Mouse (Mus musculus): ENCODE results near the gene Olfr223. TPM values are rescaled to one million over a fixed set of nuclear protein-coding genes. Genes with fewer than 3 reads are reported as not detected.
A peak's percentile ranks its signal among the peaks of the same experiment; 100 is the strongest.

The Olfr223 gene
- polyA plus RNA-seq (2016; fragmentation: Nextera tagmentation; extraction: Ambion mirVana), result not detected in 2 replicates

DNA sequence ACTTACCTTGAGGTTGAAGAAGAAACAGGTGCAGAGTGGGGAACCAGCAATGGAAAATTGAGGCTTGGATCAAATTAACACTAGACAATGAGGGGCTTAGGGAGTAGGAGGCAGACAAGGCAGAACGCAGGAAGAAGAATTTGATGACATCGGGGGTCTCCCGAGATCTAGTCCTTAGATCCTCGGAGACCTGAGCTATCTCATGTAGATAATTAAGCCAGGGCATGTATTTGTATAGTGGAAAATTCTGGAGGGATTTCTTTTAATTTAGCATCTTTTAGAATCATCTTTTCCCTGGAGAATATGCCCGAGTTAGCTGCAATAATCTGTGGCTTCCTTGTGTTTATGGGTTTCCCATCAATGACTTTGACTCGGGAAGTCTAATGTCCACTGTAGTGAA is at the start of gene Olfr223:
Gene Olfr223, minus strand, starts transcription at position 101 of the 400 bp plus-strand sequence.
- Histone ChIP-seq H3K9me3 (replicated peaks) (no peaks in the 10 kb centered on the region), H3K4me1 (no peaks in the 10 kb centered on the region; the same call in 1 of the 2 replicates), H3K4me3 (no peak within 1 kb of the TSS), H3K27ac (no peak within 1 kb of the TSS), H3K27me3 (ENCODE audit: low read depth, poor library complexity, severe bottlenecking) (no peaks in the 10 kb centered on the region), H3K36me3 (no peaks in the 10 kb centered on the region)
- 90% methylated on average over 6 of the region's 6 CpGs for WGBS
- no peak for DNase-seq (ENCODE audit: low spot score)

DNA sequence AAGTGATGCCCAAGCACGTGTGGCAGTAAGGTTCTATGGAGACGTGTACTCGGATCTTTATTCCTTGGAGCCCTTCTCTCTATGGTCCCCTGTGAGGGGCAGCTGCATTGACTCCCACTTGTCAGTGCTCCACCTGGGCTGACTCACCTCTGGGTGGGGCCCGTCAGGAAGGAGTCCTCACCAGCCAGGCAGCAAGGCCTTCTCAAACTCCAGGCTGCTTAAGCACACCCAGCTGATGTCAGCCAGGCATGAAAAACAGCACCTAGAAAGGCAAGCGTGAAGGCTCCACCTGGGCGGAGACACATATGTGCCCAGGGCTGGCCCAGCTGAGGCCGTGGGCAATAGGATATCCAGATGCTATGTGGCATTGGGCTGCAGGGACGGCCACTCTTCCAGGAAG is 49.3 kb upstream of the Olfr223 start:
- no peak for DNase-seq (ENCODE audit: low spot score)
- WGBS, result 87% methylated on average over 8 of the region's 8 CpGs
- Histone ChIP-seq H3K36me3 (no peaks in the 10 kb centered on the region), H3K27ac (no peak overlapping the region), H3K4me3 (no peak overlapping the region), H3K27me3 (ENCODE audit: low read depth, poor library complexity, severe bottlenecking) (no peaks in the 10 kb centered on the region), H3K9me3 (replicated peaks) (no peaks in the 10 kb centered on the region), H3K4me1 (no peaks in the 10 kb centered on the region)

DNA sequence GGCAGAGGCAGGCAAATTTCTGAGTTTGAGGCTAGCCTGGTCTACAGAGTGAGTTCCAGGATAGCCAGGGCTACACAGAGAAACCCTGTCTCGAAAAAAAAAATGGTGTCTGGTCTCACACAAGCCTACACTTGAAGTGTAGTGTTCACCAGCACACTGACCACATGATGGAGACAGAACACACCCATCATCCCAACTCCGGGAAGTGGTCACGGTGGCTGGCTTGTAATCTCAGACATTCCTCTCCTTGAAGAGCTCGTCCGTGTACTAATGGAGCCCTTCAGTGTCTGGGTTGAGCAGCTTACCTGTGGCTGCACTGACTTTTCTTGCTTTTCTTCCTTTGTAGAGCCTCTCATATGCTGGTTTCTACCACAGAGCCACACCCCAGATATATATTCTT is 48.1 kb upstream of the Olfr223 start:
- Histone ChIP-seq H3K27me3 (ENCODE audit: low read depth, poor library complexity, severe bottlenecking) (no peaks in the 10 kb centered on the region), H3K4me1 (no peaks in the 10 kb centered on the region; the same call in 1 of the 2 replicates), H3K4me3 (no peak overlapping the region), H3K27ac (no peak overlapping the region), H3K36me3 (no peaks in the 10 kb centered on the region), H3K9me3 (replicated peaks) (no peaks in the 10 kb centered on the region)
- DNase-seq (ENCODE audit: low spot score), result no peak
- WGBS, result 80% methylated on average over 5 of the region's 5 CpGs

DNA sequence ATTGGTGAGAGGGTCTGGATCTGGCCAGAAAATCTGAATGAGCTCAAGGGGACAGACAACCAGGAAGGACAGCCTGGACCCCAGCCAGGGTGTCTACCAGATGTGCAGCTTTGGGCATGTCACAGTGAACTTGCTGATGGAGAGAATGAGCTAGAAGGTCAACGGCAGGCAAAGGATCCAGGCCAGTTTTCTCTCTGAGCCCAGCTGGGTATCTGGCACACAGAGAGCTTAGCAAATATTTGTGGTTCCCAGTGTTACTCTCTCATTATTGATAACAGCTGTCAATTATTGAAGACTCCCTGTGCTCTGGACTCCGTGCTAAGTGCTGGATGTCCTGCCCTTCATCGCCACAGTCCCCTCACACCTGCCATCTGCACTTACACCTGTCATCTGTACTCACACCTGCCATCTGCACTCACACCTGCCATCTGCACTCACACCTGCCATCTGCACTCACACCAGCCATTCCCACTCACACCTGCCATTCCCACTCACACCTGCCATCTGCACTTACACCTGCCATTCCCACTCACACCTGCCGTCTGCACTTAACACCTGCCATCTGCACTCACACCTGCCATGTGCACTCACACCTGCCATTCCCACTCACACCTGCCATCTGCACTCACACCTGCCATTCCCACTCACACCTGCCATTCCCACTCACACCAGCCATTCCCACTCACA is 47.0 kb upstream of the Olfr223 start:
- WGBS, result 87% methylated on average over 4 of the region's 4 CpGs
- Histone ChIP-seq H3K9me3 (replicated peaks) (no peaks in the 10 kb centered on the region), H3K36me3 (no peaks in the 10 kb centered on the region), H3K4me1 (peaks cover 3% of the 10 kb centered on the region; the same call in 1 of the 2 replicates), H3K4me3 (no peak overlapping the region), H3K27ac (no peak overlapping the region), H3K27me3 (ENCODE audit: low read depth, poor library complexity, severe bottlenecking) (no peaks in the 10 kb centered on the region)
- no peak for DNase-seq (ENCODE audit: low spot score)

DNA sequence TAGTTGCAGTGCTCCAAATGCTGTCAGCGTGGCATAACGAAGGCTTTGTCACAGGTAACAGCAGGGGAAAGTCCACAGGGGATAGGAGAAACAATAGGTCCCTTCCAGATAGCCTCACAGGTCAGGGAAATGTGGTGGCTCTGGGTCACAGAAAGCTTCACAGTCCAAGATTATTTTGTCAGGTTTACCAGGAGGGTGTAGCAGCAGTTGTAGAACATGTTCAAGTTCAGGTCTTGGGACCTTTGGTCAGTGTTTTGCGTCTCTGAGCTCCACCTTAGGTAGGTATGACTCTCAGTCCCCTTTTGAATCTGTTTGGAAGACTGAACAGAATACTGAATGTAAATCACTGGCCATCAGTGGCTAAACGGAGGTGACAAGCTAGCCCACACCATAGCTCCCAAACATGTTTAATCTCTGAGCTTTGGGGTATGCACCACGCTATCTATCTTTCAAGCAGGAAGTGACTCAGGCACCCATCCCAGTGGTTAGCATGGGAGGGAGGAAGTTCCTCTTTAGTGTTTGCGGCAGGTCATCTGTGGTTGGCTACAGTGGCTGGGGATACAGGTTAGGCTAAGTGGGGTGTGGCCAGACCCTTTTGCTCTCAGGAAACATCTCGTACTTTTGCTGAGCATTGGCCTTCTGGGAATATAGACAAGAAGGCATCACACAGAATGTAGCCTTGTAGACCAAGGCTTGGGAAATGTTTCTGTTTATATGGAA is 43.8 kb upstream of the Olfr223 start:
- Histone ChIP-seq H3K9me3 (replicated peaks) (no peaks in the 10 kb centered on the region), H3K36me3 (no peaks in the 10 kb centered on the region), H3K4me1 (peaks cover 4% of the 10 kb centered on the region; the same call in 1 of the 2 replicates), H3K27me3 (ENCODE audit: low read depth, poor library complexity, severe bottlenecking) (no peaks in the 10 kb centered on the region), H3K27ac (no peak overlapping the region), H3K4me3 (no peak overlapping the region)
- 81% methylated on average over 7 of the region's 7 CpGs for WGBS
- DNase-seq (ENCODE audit: low spot score), result no peak

DNA sequence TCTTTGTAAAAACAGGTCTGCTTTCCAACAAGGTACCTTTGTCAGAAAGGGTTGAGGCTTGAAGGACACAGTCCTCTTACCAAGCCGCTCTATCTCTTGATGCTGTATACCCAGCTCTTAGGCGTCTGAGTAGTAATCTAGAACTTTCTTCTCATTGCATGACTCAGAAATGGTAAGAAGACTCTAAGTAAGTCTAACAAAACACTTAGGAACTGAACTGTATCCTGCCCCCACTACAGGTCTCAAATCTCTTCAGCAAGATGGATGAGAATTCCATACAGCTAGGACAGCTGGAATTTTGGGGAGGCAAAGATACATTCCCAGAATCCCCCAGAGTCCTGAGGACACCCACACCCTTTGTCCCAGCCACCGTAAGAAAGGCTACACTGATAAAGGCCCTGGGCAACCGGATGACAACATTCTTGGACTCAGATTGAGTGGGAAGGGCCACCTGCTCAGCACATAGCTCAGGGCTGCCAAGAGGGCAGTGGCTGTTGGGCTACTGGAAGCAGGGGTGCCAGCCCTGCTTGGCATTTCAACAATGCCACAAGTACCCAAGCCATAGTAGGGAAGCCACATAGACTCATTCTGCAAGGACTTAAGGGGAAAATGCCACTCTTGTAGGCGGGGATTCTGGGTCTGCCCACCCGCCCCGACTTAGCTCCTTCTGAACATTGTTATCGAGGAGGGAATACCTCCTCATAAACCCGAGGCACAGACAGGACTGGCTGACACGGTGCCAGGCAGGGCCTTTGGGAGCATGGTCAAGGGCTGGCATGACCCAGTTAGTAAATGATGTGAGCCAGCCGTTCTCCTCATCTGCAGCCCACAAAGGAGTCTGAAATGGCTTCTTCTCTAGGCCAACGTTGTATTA is 43.0 kb upstream of the Olfr223 start:
- H3K4me1 ChIP-seq, result peaks cover 4% of the 10 kb centered on the region; the same call in 1 of the 2 replicates
- WGBS, result 84% methylated on average over 12 of the region's 12 CpGs
- H3K9me3 ChIP-seq (replicated peaks), result no peaks in the 10 kb centered on the region
- DNase-seq (ENCODE audit: low spot score), result no peak
- H3K4me3 ChIP-seq, result no peak overlapping the region
- no peaks in the 10 kb centered on the region for H3K27me3 ChIP-seq (ENCODE audit: low read depth, poor library complexity, severe bottlenecking)
- H3K36me3 ChIP-seq, result no peaks in the 10 kb centered on the region
- no peak overlapping the region for H3K27ac ChIP-seq

DNA sequence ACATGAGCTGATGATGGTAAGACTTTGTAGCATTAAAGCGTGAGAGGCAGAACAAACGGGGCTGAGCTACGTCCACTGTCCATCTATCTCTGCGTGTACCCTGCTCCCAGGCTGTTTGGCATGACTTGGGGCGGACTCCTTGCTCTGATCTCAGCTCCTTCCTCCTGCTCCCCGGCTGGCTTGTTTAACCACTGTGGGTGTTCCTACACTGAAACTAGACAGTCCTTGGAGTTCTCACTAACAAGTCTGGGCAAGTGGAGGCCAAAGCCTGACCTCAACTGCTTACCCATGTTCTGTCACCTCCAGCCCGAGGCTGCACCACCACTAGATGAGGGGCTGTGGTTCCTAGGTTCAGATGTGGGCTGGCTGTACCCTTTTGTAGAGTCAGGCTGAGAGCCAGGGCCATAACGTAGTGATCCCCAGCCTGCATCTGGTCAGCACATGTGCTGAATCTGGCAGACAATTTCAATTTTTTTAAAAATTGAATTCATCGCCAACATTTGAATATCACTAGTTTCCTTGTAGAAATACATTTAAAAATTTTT is 42.2 kb upstream of the Olfr223 start:
- Histone ChIP-seq H3K27ac (no peak overlapping the region), H3K4me1 (peaks cover 4% of the 10 kb centered on the region; the same call in 1 of the 2 replicates), H3K4me3 (no peak overlapping the region), H3K27me3 (ENCODE audit: low read depth, poor library complexity, severe bottlenecking) (no peaks in the 10 kb centered on the region), H3K9me3 (replicated peaks) (no peaks in the 10 kb centered on the region), H3K36me3 (no peaks in the 10 kb centered on the region)
- no peak for DNase-seq (ENCODE audit: low spot score)
- 74% methylated on average over 9 of the region's 9 CpGs for WGBS

DNA sequence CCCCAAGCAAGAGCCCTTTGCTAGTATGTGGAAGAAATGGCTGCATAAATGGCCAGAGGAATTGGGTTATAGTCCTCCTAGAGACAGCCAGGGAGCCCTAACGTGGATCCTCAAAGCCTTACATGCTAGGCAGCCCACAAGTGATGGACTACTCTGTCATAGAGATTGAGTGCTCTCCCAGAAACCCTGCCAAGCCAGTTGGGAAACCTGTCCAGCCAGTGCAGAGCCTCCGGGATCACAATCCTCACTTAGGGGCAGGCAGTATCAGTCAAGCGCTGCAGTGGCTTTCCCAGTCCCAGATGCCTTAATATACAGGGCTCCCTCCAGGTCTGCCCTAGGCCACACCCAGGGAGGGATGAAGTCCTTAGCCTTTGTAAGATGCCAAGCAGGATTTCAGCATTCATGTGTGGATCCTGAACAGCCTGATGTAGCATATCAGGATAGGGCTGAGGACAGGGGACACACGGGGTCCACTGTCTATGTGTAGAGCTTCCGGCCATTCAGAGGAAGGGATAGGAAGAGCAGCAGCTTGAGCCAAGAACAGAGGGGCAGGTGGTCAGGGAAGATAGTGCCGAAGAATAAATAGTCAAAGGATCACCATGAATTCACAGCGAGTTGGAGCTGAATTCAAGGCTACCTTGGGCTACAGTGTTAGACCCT is 41.0 kb upstream of the Olfr223 start:
- Histone ChIP-seq H3K9me3 (replicated peaks) (no peaks in the 10 kb centered on the region), H3K36me3 (no peaks in the 10 kb centered on the region), H3K27ac (no peak overlapping the region), H3K4me3 (no peak overlapping the region), H3K27me3 (ENCODE audit: low read depth, poor library complexity, severe bottlenecking) (no peaks in the 10 kb centered on the region), H3K4me1 (peaks cover 4% of the 10 kb centered on the region; the same call in 1 of the 2 replicates)
- WGBS, result 85% methylated on average over 7 of the region's 7 CpGs
- peak; percentile 44 for DNase-seq (ENCODE audit: low spot score)

DNA sequence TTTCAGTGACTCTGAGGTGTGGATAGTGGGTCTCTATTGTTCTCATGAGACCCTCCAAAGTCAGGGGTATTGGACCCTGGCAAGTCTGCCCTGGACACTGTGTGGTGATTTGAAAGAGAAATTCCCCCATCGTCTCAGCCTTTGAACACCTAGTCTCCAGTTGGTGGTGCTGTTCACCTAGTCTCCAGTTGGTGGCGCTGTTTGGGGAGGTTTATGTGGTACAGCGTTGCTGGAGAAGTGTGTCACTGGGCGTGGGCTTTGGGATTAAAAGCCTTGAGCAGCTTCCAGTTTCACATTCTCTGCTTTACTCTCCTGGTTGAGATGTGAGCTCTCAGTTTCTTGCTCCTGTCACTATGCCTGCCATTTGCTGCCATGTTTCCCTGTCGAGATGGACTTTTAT is 39.9 kb upstream of the Olfr223 start:
- H3K27ac ChIP-seq, result no peak overlapping the region
- no peaks in the 10 kb centered on the region for H3K27me3 ChIP-seq (ENCODE audit: low read depth, poor library complexity, severe bottlenecking)
- H3K4me1 ChIP-seq, result peaks cover 4% of the 10 kb centered on the region; the same call in 1 of the 2 replicates
- H3K36me3 ChIP-seq, result no peaks in the 10 kb centered on the region
- no peak overlapping the region for H3K4me3 ChIP-seq
- 27% methylated on average over 5 of the region's 5 CpGs for WGBS
- peak; percentile 61 for DNase-seq (ENCODE audit: low spot score)
- no peaks in the 10 kb centered on the region for H3K9me3 ChIP-seq (replicated peaks)

DNA sequence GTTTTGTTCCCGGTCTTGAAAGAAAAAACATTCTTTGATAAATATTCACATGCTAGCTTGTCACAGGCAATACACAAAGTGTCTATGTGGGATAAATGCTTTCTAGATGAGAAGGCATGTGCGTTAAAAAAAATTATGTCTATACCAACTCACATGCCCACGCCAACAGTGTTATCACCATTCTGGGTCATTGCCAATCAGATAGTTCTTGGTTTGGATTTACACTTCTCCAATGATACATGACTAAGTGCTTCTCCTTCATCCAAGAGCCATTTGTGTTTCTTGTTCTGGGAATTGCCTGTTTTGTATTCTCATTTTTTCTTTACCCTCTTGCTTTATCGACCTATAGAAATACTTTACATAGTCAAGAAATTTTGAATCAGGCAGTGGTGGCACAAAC is 38.9 kb upstream of the Olfr223 start:
- Histone ChIP-seq H3K4me1 (peaks cover 4% of the 10 kb centered on the region; the same call in 1 of the 2 replicates), H3K36me3 (no peaks in the 10 kb centered on the region), H3K27ac (no peak overlapping the region), H3K4me3 (no peak overlapping the region), H3K9me3 (replicated peaks) (no peaks in the 10 kb centered on the region), H3K27me3 (ENCODE audit: low read depth, poor library complexity, severe bottlenecking) (no peaks in the 10 kb centered on the region)
- no peak for DNase-seq (ENCODE audit: low spot score)
- WGBS, result 91% methylated on average over 4 of the region's 4 CpGs

DNA sequence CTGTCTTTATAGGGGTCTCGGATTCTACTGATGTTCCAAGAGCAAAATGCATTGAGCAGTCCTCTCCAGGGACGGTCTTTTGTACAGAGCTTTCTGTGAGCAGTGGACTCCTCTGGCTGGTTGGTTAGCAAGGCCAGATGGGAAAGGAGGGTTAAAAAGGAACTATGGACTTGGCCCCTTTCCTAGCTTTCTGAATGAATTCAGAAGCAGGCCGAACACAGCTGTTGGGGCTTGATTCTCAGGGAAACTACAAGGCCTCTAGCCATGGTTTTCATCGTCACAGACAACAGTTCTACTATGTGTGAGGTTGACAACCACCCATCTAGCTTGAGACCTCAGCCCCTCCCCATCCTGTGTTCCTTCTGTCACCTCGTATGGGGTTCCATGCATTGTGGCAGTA is 36.8 kb upstream of the Olfr223 start:
- no peak for DNase-seq (ENCODE audit: low spot score)

DNA sequence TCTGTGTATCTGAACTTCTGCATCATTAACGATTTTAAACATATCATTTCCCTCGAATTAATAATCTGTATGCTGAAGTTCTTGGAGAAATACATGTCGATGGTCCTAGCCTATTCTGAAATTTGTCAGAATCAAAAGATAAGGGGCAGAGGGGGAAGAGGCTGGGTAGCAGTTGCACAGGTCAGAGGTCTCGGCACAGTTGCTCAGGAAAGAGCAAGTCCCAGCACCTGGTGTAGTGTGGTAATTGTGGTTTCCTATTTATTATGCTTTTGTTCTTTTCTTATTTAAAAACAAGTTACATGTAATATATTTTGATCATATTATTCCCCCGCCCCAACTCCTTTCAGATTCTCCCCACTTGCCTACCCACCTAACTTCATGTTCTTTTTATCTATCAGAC is 35.1 kb upstream of the Olfr223 start:
- no peak overlapping the region for H3K4me3 ChIP-seq
- no peaks in the 10 kb centered on the region for H3K27me3 ChIP-seq (ENCODE audit: low read depth, poor library complexity, severe bottlenecking)
- no peaks in the 10 kb centered on the region for H3K4me1 ChIP-seq
- H3K36me3 ChIP-seq, result no peaks in the 10 kb centered on the region
- H3K9me3 ChIP-seq (replicated peaks), result no peaks in the 10 kb centered on the region
- 83% methylated on average over 5 of the region's 5 CpGs for WGBS
- no peak overlapping the region for H3K27ac ChIP-seq
- DNase-seq (ENCODE audit: low spot score), result no peak

More for the DNA sequence above, 36.8 kb upstream of the Olfr223 start:
- Histone ChIP-seq H3K27ac (no peak overlapping the region), H3K4me1 (no peaks in the 10 kb centered on the region), H3K9me3 (replicated peaks) (no peaks in the 10 kb centered on the region), H3K36me3 (no peaks in the 10 kb centered on the region), H3K27me3 (ENCODE audit: low read depth, poor library complexity, severe bottlenecking) (no peaks in the 10 kb centered on the region), H3K4me3 (no peak overlapping the region)
- 86% methylated on average over 5 of the region's 5 CpGs for WGBS

Measured in limb, embryonic 10.5 days (tissue).